Mouse (Mus musculus): ENCODE results near the gene Ppia.

DNA sequence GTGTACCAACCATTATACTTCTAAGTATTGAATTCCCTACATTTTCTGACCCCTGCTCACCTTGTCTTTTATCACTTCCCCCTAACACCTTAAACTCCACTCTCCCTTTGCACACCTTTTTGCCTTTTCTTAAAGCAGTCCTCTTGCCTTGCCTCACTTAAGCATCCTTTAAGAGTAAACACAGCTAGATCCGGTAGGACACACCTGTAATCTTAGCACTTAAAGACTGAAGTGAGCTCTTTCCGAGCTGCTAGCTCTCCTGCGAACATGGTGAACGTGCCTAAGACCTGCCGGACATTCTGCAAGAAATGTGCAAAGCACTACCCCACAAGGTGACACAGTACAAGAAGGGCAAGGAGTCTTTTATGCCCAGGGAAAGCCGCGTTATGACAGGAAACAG, 30.7 kb downstream of the Ppia start:
- TF ChIP-seq TAL1 (conservative IDR thresholded peaks at IDR 0.05; ENCODE audit: low read depth, low read length) = no peak
- TF ChIP-seq POLR2AphosphoS5 (IDR thresholded peaks at IDR 0.05; ENCODE audit: insufficient replicate concordance, low read depth, low read length) = no peak

Measured in G1E (cell line).